Mouse (Mus musculus) left cerebral cortex, postnatal 25 days (tissue): ENCODE measurements around the gene Hist1h2bh. TPM values are rescaled to one million over a fixed set of nuclear protein-coding genes. Genes with fewer than 3 reads are reported as not detected.

ENCODE experiments used
- DNase-seq, 2 experiments: peaks; one replicate each; pipeline ENCODE4 v3.0.0; 2022; ENCODE audit warnings: low spot score in 2 of 2, mixed read lengths in 1 of 2
- intact Hi-C: fragments of 180-260 bp; cut with DNase I; formaldehyde crosslinking; loops from one replicate; pipeline ENCODE4 v1.15.1; 2025
- total RNA-seq, 2 experiments: library from RNA; stranded (reverse); gene quantifications; 2 replicates each; pipeline ENCODE4 v1.2.3; 2021

Gene Hist1h2bh
- total RNA-seq, 2 experiments from 2014 or later, result 0.57 to 0.87 TPM

GRCm38 (mm10) chr13:23518885-23519284, 24.3 kb downstream of the Hist1h2bh start:
- intact Hi-C loops, result loop anchor here (5.0 to 10.0 kb wide), 3 partner anchors 152 to 1574 kb away; partner anchors contain the start of genes Zfp184 and Zfp322a
- peak; percentile 86 to 93 for DNase-seq

GRCm38 (mm10) chr13:23518295-23518603, 24.9 kb downstream of the Hist1h2bh start:
- DNase-seq, result no peak
- intact Hi-C loops, result loop anchor here (5.0 to 10.0 kb wide), 3 partner anchors 151 to 1573 kb away; partner anchors contain the start of genes Zfp184 and Zfp322a

DNA sequence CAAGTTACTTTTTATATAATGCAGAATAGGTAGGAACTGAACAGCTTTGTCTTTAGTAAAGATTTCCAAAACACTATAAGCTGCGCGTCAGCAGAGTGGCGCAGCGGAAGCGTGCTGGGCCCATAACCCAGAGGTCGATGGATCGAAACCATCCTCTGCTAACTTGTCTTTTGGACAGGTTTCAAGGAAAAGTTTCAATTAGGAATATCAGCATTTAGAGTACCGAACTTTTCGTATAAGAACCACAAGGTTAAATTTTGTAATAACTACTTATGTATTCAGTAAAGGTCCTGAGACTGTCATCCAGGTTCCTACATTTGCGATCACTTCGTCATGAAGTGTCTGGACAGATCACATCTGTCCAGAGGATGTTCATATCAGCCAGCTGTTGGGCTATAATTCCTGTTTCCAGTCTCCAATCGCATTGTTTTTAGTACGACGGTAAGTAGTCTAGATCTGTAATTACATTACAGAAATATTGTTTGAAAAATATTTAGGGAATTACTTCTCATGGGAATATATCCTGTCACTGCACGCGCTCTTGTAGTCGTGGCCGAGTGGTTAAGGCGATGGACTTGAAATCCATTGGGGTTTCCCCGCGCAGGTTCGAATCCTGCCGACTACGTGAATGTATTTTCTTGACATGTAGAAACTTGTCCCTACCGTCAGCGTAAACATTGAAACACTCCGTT, 25.4 kb downstream of the Hist1h2bh start:
- peak; percentile 93 to 97 for DNase-seq
- intact Hi-C loops, result loop anchor here (1.0 to 10.0 kb wide), 4 partner anchors 80 to 1573 kb away; partner anchors contain the start of genes Zfp184 and Zfp322a

DNA sequence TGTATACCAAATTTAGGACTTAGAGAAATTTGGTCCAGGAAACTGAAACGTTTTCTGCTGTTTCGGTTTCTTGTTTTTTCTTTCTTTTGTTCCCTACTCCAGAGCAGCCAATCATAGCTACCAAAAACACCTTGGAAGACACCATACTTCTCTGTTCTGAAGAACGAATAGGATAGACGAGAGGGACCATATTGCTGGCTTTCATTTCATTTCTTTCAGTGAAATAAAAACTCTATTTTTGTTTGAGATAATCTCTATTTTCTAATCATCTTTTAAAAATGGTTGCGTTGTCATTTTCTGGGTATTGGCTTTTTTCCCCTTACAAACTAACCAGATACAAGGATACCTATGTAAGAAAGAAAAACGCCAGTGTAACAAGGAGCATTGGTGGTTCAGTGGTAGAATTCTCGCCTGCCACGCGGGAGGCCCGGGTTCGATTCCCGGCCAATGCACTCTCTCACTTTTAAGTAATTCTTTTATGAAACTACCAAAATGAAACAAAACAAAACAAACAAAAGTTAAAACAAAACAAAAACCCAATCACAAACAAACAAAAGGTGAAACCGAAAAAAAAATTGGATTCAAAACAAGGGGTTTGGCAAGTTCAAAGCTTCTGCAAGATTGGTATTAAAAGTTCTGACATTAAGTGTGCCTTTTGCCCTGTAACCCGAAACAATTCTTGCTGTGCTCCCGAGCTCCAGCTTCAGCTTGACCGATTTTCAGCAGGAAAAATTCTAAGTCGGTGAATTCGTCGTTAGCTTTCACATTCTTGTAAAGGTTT, 26.2 kb downstream of the Hist1h2bh start:
- DNase-seq, result peak; percentile 75 to 86
- intact Hi-C loops, result loop anchor here (1.0 to 10.0 kb wide), 4 partner anchors 80 to 1572 kb away; partner anchors contain the start of genes Zfp184 and Zfp322a

- intact Hi-C loops, result loop anchor here (5.0 to 10.0 kb wide), 3 partner anchors 149 to 1571 kb away; partner anchors contain the start of genes Zfp184 and Zfp322a
- DNase-seq, result no peak
Measured at GRCm38 (mm10) chr13:23515826-23516620, 27.2 kb downstream of the Hist1h2bh start.

- DNase-seq, result no peak
- intact Hi-C loops, result loop anchor here (5.0 to 10.0 kb wide), 3 partner anchors 148 to 1570 kb away; partner anchors contain the start of genes Zfp184 and Zfp322a
Measured at GRCm38 (mm10) chr13:23515281-23515680, 27.9 kb downstream of the Hist1h2bh start.

- intact Hi-C loops, result loop anchor here (10.0 kb wide), 1 partner anchor 1569 kb away; the partner anchor contains the start of gene Zfp184
Measured at GRCm38 (mm10) chr13:23513517-23513916, 29.7 kb downstream of the Hist1h2bh start.

DNA sequence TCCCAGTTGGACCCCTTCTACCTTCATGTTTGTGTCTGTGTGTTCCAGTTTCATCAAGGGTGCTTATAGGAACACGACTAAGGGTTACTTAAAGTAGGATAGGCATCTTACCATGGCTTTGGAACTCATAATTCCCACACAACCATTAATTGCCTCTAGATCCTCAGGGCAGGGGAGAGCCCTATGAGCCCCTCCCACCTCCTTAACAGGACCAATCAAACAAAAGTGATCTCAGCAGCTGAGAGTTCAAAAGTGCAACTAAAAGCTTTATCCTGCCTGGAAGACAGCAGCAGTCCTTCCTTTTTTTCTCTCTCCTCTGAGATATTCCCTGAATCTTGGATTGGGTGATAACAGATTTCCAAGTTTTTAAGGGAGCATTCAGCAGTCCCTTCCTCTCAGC, 33.1 kb downstream of the Hist1h2bh start:
- intact Hi-C loops, result loop anchor here (10.0 kb wide), 1 partner anchor 1565 kb away; the partner anchor contains the start of gene Zfp184

More at GRCm38 (mm10) chr13:23513517-23513916, 29.7 kb downstream of the Hist1h2bh start:
- no peak for DNase-seq

DNA sequence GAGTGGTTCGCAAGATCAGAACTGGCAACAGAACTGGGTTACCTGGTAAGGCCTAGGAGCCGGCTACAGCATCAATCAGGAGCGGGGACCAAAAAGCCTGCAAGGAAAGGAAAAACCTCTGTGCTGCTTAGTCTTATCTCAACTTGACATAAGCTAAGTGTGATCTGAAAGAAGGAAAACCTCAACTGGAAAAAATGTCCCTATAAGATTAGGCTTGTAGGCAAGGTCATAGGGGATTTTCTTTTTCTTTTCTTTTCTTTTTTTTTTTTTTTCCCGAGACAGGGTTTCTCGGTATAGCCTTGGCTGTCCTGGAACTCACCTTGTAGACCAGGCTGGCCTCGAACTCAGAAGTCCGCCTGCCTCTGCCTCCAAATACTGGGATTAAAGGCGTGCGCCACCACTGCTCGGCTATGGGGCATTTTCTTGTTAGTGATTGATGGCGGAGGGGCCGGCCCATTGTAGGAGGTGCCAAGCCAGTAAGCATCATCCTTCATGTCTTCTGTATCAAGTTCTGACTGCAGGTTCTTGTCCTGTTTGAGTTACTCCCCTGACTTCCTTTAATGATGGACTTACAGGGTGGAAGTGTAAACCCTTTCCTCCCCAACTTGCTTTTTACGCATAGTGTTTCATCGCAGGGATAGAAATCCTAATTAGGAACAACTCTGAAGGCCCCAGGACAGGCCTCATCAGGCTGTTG, 36.2 kb downstream of the Hist1h2bh start:
- intact Hi-C loops, result no loop called here
- no peak for DNase-seq

More for the DNA sequence above, 33.1 kb downstream of the Hist1h2bh start:
- DNase-seq, result no peak

GRCm38 (mm10) chr13:23506351-23506750, 36.8 kb downstream of the Hist1h2bh start:
- intact Hi-C loops, result no loop called here
- DNase-seq, result peak in 1 of 2 experiments; percentile 37

- no peak for DNase-seq
- intact Hi-C loops, result no loop called here
Measured at GRCm38 (mm10) chr13:23505662-23506345, 37.4 kb downstream of the Hist1h2bh start.

GRCm38 (mm10) chr13:23503797-23504196, 39.4 kb downstream of the Hist1h2bh start:
- intact Hi-C loops, result loop anchor here (5.0 kb wide), 2 partner anchors 36 to 206 kb away; partner anchors contain the start of gene Btn1a1

DNA sequence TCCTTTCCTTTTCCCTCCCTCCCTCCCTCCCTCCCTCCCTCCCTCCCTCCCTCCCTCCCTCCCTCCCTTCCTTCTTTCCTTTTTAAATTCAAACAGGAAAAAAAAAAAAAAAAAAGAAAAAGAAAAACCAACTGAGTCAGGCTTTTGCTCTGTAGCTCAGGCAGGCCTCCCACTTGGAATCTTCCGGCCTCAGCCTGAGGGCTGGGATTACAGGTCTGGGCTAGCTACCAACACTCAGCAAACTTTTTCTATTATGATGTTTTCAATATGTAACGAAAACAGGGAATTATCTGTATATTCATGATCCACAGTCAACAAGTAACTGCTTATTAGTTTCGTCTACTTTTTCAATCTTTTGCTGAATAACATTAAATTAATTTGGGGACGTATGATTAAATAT, 40.3 kb downstream of the Hist1h2bh start:
- no peak for DNase-seq
- intact Hi-C loops, result loop anchor here (5.0 kb wide), 2 partner anchors 36 to 206 kb away; partner anchors contain the start of gene Btn1a1

More at GRCm38 (mm10) chr13:23503797-23504196, 39.4 kb downstream of the Hist1h2bh start:
- DNase-seq, result peak; percentile 73 to 75

- DNase-seq, result no peak
- intact Hi-C loops, result loop anchor here (5.0 kb wide), 2 partner anchors 35 to 205 kb away; partner anchors contain the start of gene Btn1a1
Measured at GRCm38 (mm10) chr13:23502031-23502567, 41.1 kb downstream of the Hist1h2bh start.

- no peak for DNase-seq
- intact Hi-C loops, result loop anchor here (5.0 kb wide), 2 partner anchors 34 to 204 kb away; partner anchors contain the start of gene Btn1a1
Measured at GRCm38 (mm10) chr13:23501511-23501910, 41.7 kb downstream of the Hist1h2bh start.

DNA sequence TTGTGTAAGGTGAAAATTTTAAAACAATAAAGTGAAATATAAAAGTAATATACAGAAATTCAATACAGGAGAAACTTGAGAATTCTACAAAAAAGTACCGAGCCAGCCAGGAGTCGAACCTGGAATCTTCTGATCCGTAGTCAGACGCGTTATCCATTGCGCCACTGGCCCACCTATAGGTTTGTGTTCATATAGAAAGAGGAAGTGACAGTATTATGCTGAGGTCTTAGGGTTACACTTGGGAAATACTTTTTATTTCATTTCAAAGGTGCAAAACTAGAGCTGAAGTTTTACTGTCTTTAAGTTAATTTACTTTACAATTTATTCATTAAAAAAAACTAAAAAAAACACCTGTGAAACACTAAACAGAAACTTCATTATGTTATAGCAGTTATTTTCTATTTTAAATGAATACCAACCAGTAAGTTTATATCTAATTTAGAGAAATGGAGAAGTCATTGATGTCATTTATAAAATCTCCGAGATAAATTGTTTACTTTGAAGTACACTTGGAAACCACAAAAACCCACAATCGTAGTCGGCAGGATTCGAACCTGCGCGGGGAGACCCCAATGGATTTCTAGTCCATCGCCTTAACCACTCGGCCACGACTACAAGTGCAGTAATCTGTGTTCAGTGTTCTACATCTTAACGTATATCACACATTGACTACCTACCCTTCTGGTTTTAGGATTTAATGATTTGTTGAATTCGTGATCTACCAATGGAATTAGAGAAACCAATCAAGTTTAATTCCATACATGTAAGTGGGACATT, 42.6 kb downstream of the Hist1h2bh start:
- intact Hi-C loops, result loop anchor here (5.0 kb wide), 2 partner anchors 33 to 203 kb away; partner anchors contain the start of gene Btn1a1
- peak; percentile 82 to 92 for DNase-seq

DNA sequence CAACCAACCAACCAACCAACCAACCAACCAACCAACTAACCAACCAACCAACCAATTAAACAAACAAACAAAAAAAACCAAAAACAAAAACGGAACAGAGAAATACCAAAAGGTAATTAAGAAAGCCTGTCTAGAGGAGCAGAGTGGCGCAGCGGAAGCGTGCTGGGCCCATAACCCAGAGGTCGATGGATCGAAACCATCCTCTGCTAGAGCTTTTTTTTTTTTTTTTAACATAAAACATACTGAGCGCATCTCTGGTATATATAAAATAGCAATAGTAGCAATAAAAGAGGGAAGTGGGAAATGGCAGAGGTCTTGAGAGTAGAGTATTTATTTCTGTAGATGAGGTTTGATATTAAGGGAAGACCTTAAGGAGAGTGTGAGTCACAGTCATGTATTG, 43.2 kb downstream of the Hist1h2bh start:
- intact Hi-C loops, result loop anchor here (5.0 kb wide), 2 partner anchors 33 to 203 kb away; partner anchors contain the start of gene Btn1a1

More for the DNA sequence above, 43.2 kb downstream of the Hist1h2bh start:
- no peak for DNase-seq
